Comparison of ENCODE assay signal across 8 mouse cellular contexts in the genomic region with DNA sequence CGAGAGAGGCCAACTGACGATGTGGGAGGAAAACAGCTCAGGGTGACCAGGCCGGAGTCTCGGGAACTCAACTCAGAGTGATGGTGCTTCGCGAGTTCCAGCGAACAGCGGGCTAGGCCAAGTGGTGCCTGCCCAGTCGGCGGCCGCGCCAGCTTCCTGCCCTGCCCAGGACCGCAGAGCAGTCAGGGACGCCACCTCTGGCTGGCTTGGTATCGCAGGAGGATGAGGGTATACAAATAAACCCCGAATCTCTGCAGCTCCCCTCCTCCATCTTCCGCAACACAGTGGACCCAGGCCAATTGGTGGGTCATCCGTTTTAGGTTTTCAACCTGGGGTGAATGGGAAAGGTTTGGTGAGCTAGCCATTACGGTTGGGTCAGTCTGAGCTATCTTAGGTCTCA. TPM values are rescaled to one million over a fixed set of nuclear protein-coding genes. Genes with fewer than 3 reads are reported as not detected.
DNase-seq lines count a peak whose midpoint lies in the region; ATAC-seq and TF ChIP-seq lines count a peak whose summit lies in the region.

No protein-coding gene starts in this region.

- H3K4me2 ChIP-seq in CH12.LX (ENCODE audit: insufficient read depth, low read depth, poor library complexity, severe bottlenecking) = peak overlapping the region; percentile 55
- peak overlapping the region; percentile 68 for H3K4me2 ChIP-seq in limb, embryonic 11.5 days (ENCODE audit: low read depth, severe bottlenecking)

- no peak for TF ChIP-seq EP300 in CH12.LX (IDR thresholded peaks at IDR 0.05; ENCODE audit: low read length)

- no peaks in the 10 kb centered on the region for H3K9me3 ChIP-seq in CH12.LX (replicated peaks; ENCODE audit: low read length)
- H3K9me3 ChIP-seq in limb, embryonic 11.5 days (ENCODE audit: control insufficient read depth, low read length) = no peaks in the 10 kb centered on the region

- no peak for DNase-seq in CH12.LX (ENCODE audit: extremely low read depth)
- peak; percentile 79 to 83 for DNase-seq in adrenal gland, adult (ENCODE audit: inconsistent age in 2 of 2, low spot score in 1 of 2)
- DNase-seq in fibroblast of lung, adult 2 months (ENCODE audit: low read depth) = peak; percentile 53
- peak; percentile 39 for DNase-seq in heart, postnatal 25 days (ENCODE audit: low spot score)
- DNase-seq in limb, embryonic 11.5 days (ENCODE audit: low spot score) = peak; percentile 74
- peak; percentile 68 for DNase-seq in mesoderm, embryonic 11.5 days (ENCODE audit: low read depth, low spot score)
- DNase-seq in splenic B cell, adult 2 months (ENCODE audit: low read depth, low spot score) = peak; percentile 76
- no peak for DNase-seq in right cerebral cortex, postnatal 4 days

- peak in 1 of 2 experiments; percentile 46; a peak in 2 of 4 replicates for TF ChIP-seq CTCF in CH12.LX (conservative IDR thresholded peaks at IDR 0.05 in 1 of 2, IDR thresholded peaks at IDR 0.05 in 1 of 2; ENCODE audit: low read depth in 2 of 2, low read length in 2 of 2)

- in situ Hi-C loops in CH12.LX (cut with MboI; ENCODE audit: low pct_ligation_motif_present, low pct_unique_long_range_greater_than_20kb, low sequenced_read_pairs) = loop anchor here (10.0 kb wide), 1 partner anchor 120 kb away; no protein-coding TSS in a partner anchor

- TF ChIP-seq POLR2A in CH12.LX (IDR thresholded peaks at IDR 0.05; ENCODE audit: low read depth, low read length) = no peak

- WGBS in limb, embryonic 11.5 days = 2% methylated on average over 19 of the region's 19 CpGs

- no peaks in the 10 kb centered on the region for H3K27me3 ChIP-seq in CH12.LX (replicated peaks)
- H3K27me3 ChIP-seq in limb, embryonic 11.5 days (ENCODE audit: control insufficient read depth, insufficient read depth, low read length) = peaks cover 73% of the 10 kb centered on the region
- no peaks in the 10 kb centered on the region for H3K27me3 ChIP-seq in splenic B cell, adult 2 months (ENCODE audit: control insufficient read depth, insufficient read depth, low read length, poor library complexity, severe bottlenecking)

- dilution Hi-C loops in CH12.LX (cut with MboI; ENCODE audit: extremely low pct_ligation_motif_present, extremely low pct_unique_long_range_greater_than_20kb, low sequenced_read_pairs) = no loop called here

- peak; percentile 12; the same call in 1 of the 2 replicates for ATAC-seq in limb, embryonic 11.5 days (ENCODE audit: insufficient number of reproducible peaks, low FRiP score, low TSS enrichment, low read depth)

- TF ChIP-seq RAD21 in CH12.LX (IDR thresholded peaks at IDR 0.05; ENCODE audit: low read depth, low read length) = peak; percentile 54

- peak overlapping the region; percentile 28 to 54 (median 44) for H3K4me3 ChIP-seq in CH12.LX (replicated peaks in 1 of 3; ENCODE audit: low read depth in 2 of 3, low read length in 2 of 3, poor library complexity in 1 of 3)
- H3K4me3 ChIP-seq in limb, embryonic 11.5 days (ENCODE audit: low read depth, low read length) = peak overlapping the region; percentile 30; the same call in 1 of the 2 replicates

- peaks cover 17 to 41% of the 10 kb centered on the region in 2 experiments for H3K4me1 ChIP-seq in CH12.LX (ENCODE audit: control insufficient read depth in 1 of 2, insufficient read depth in 2 of 2)
- H3K4me1 ChIP-seq in limb, embryonic 11.5 days (ENCODE audit: control insufficient read depth, insufficient read depth, low read length) = peaks cover 46% of the 10 kb centered on the region

- H3K79me2 ChIP-seq in CH12.LX (replicated peaks; ENCODE audit: control insufficient read depth, extremely low read depth, insufficient read depth, poor library complexity, severe bottlenecking) = no peaks in the 10 kb centered on the region

- no peaks in the 10 kb centered on the region for H3K36me3 ChIP-seq in CH12.LX (replicated peaks in 1 of 2; ENCODE audit: control insufficient read depth in 1 of 2, insufficient read depth in 1 of 2, low read length in 1 of 2)
- H3K36me3 ChIP-seq in limb, embryonic 11.5 days (ENCODE audit: control insufficient read depth, insufficient read depth, low read length) = no peaks in the 10 kb centered on the region
- no peaks in the 10 kb centered on the region for H3K36me3 ChIP-seq in splenic B cell, adult 2 months (ENCODE audit: control insufficient read depth, insufficient read depth, low read length, poor library complexity, severe bottlenecking)

- H3K27ac ChIP-seq in CH12.LX (ENCODE audit: insufficient read depth, low read depth) = peak overlapping the region; percentile 98
- peak overlapping the region; percentile 81 for H3K27ac ChIP-seq in limb, embryonic 11.5 days (replicated peaks; ENCODE audit: low read depth, low read length)

- intact Hi-C loops in heart, postnatal 25 days (cut with DNase I) = loop anchor here (2.0 kb wide), 2 partner anchors 22 to 128 kb away; no protein-coding TSS in a partner anchor

- H3K9ac ChIP-seq in CH12.LX (ENCODE audit: insufficient read depth, low read depth) = peak overlapping the region; percentile 70
- H3K9ac ChIP-seq in limb, embryonic 11.5 days (ENCODE audit: low read length) = no peak overlapping the region; the same call in 1 of the 2 replicates

TF ChIP-seq in CH12.LX, 34 proteins besides CTCF, POLR2A, EP300 and RAD21:
- no peak for TF ChIP-seq HCFC1 (IDR thresholded peaks at IDR 0.05; ENCODE audit: low read depth, low read length)
- no peak for TF ChIP-seq MXI1 (IDR thresholded peaks at IDR 0.05; ENCODE audit: low read depth, low read length)
- 0 out of 2 replicates have a peak, but pooled peaks have one; percentile 41 for TF ChIP-seq UBTF (IDR thresholded peaks at IDR 0.05; ENCODE audit: low read depth, low read length)
- no peak for TF ChIP-seq ZMIZ1 (IDR thresholded peaks at IDR 0.05; ENCODE audit: low read depth, low read length)
- TF ChIP-seq CHD2 (IDR thresholded peaks at IDR 0.05; ENCODE audit: low read length) = no peak
- no peak for TF ChIP-seq ZNF384 (IDR thresholded peaks at IDR 0.05; ENCODE audit: low read depth, low read length)
- peak; percentile 28 for TF ChIP-seq SMC3 (IDR thresholded peaks at IDR 0.05; ENCODE audit: low read depth, low read length)
- TF ChIP-seq ELF1 (IDR thresholded peaks at IDR 0.05; ENCODE audit: low read depth, low read length) = peak; percentile 24; the same call in 1 of the 2 replicates
- 0 out of 2 replicates have a peak, but pooled peaks have one; percentile 41 for TF ChIP-seq SIN3A (IDR thresholded peaks at IDR 0.05; ENCODE audit: low read length)

RNA-seq across cellular contexts. Expression of a gene that starts 25.6 kb away (rescaled TPM):
- 40.0 and 41.1 TPM in 2 replicates for total RNA-seq in CH12.LX (2012; rRNA removed)
- total RNA-seq in CH12.LX (2014; rRNA removed) = 14.3 and 14.6 TPM in 2 replicates
- polyA plus RNA-seq in CH12.LX (2012; ENCODE audit: insufficient read length, low read depth) = 29.6 and 33.8 TPM in 2 replicates
- total RNA-seq in heart, postnatal 25 days (2021) = 10 to 100 TPM; 22.0 to 22.7 TPM
- polyA plus RNA-seq in limb, embryonic 11.5 days (2014; fragmentation: Nextera tagmentation; extraction: Ambion mirVana) = 26.6 and 30.5 TPM in 2 replicates

Comparison
In these comparisons a context has a peak if more than half of its experiments do, and no peak if none do; other contexts are left out.
1. DNase-seq: peak in adrenal gland, adult (2 of 2), fibroblast of lung, adult 2 months (single experiment), heart, postnatal 25 days (single experiment), limb, embryonic 11.5 days (single experiment), mesoderm, embryonic 11.5 days (single experiment) and splenic B cell, adult 2 months (single experiment); none in CH12.LX (single experiment) and right cerebral cortex, postnatal 4 days (single experiment).